Mouse (Mus musculus) hindlimb bud, embryonic 11.5 days (tissue): ENCODE measurements around the gene Tead1.

Experiments
- DNase-seq: peaks from one replicate; pipeline ENCODE4 v3.0.0-alpha.2; 2012; ENCODE audit warnings: low read depth, low spot score; ENCODE audit errors: extremely low spot score

The Tead1 gene

DNA sequence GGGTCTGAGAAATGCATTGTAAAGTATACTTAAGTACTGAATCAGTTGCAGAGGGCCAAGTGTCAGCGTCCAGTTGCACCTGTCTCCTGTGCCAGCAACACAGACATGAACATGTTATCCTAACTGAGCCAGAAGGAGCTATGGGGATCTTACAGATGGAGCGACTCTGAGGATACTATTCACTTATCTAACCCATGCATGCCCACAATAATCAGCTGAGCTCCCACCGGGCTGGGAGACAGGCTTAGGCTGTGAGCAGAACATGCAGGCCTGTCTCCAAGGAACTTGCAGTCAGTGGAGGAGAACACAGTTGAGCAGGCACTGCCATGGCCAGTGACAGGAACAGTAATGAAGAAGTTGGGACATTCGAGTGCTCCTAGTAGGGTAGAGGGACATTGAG, 42.7 kb downstream of the Tead1 start:
- DNase-seq = no peak

DNA sequence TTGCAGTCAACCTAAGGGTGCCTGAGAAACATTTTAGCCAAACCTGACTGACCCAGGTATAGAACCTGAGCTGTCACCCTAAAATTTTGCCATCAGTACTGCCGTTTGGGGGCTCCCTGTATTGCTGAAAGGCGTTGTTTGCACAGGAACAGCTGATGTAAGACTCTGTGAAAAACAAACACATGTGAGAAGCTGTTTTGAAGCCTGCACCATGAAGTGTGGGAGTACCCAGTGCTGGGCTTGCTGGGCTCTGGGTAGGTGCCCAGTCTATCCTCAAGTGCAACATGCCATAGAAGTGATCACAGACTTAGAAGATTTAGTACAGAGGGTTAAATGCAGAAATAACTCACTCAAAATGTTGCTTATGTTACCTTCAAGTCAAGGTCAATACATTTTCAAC, 49.3 kb downstream of the Tead1 start:
- no peak for DNase-seq

- no peak for DNase-seq
Observed at GRCm38 (mm10) chr7:112730209-112730608, 51.1 kb downstream of the Tead1 start.

DNA sequence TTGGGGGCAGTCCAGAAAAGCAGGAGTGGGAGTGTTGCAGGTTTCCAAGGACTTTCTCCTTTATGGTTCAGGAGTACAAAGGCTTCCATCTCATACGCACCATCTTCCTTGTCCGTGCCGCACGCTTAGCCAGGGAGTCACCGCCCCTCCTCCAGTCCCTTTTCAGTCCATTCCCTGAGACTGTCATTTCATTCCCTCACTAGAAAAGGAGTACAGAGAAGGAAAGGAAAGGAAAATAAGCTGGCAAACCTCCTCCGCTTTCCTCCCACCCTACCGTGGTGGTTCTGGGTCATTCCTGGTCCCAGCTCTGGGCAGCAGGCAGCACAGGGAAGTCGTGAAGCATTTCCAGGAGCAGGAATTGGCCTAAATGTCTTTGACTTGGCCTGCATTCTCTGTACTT, 52.5 kb downstream of the Tead1 start:
- DNase-seq = no peak

DNA sequence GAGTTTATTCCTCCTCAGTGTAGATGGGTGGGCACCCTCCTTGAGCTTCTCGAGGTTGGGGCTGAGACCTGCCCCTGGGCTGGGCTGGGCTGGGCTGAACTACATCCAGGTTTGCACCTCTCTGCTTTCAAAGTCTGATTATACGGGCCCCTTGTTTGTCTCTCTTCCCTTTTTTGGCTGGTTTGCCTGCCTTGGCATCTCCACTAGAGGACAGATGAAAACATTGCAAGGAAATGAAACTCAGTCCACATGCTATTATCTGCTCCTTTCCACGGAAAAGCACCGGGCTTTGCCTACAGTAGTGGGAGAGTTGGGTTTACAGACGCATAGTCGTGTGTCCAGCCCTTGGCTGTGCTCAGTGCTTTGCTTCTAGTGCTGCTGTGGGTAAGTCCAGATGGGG, 60.1 kb downstream of the Tead1 start:
- no peak for DNase-seq

DNA sequence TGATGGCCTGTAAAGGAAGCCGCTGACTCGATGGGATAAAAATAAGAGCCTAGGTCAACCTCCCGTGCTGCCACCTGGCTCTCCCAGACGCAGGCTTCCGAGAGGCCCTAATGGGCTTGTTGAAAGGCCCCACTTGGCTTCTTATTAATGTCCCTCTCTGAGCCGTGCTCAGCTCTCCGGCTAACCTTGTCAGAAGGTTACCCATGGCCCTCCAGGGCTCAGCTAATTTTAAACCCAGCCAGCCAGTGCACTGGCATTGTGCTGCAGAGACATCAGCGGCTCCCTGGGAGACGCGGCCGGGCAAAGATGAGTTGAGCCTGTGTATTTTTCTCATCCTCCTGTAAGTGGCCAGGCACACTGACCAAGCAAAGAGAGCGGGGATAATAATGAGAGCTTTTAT, 62.7 kb downstream of the Tead1 start:
- DNase-seq = peak; percentile 61

DNA sequence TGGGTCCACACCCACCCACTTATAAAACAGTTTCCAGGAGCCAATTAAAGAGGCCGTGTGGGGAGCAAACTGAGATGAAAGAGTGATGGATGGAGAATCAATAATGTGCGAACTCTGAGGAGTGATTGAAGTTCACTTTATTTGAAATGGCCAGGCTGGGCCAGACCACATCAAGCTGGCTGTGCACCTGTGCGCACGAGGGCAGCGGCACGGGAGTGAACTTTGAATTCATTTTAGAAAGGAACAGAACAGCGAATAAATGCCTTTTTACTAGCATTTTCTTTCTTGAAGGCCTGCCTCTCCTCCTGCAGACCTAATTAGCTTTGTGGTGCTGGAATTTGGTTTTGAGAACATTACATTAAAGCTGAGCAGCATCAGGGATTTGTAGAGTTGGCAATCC, 63.9 kb downstream of the Tead1 start:
- DNase-seq = no peak

- peak; percentile 47 for DNase-seq
Observed at GRCm38 (mm10) chr7:112743621-112744395, 64.7 kb downstream of the Tead1 start.

GRCm38 (mm10) chr7:112747187-112747586, 68.1 kb downstream of the Tead1 start:
- DNase-seq = no peak

- DNase-seq = no peak
Observed at GRCm38 (mm10) chr7:112747836-112748235, 68.7 kb downstream of the Tead1 start.

DNA sequence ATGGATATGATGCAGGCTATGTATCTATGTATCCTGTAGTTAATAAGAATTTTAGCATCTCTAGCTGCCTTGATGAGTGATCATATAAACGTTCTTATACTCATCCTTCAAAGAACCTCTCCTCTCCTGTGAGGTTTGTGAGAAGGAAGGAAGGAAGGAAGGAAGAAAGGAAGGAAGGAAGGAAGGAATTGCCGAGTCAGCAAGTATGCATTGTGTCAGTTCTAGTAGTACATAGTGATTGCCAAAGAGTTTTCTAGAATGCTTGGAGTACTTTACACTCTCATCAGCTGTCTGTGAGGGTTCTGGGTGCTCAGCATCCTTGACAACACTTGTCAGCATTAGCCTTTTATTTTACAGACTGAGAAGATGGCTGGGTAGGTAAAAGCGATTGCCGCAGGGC, 69.2 kb downstream of the Tead1 start:
- DNase-seq = no peak

DNA sequence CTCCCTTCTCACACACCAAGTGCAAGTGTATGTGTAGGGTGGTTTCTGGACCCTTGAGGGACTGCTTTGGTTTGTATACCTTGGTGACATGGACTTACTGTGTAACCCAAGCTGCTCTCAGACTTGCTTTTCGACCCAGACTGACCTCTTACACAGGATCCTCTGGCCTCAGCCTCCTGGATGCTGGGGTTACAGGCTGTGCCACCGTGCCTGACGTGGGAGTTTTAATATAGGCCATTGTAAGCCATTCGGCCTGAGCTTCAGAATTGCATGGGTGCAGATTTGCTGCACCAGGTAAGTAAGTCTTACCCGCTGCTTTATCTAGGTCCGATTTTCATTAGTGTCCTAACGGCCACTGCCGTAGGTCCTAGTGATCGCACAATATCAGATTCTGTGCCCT, 71.0 kb downstream of the Tead1 start:
- no peak for DNase-seq

GRCm38 (mm10) chr7:112752311-112752710, 73.2 kb downstream of the Tead1 start:
- DNase-seq = no peak

GRCm38 (mm10) chr7:112753314-112753713, 74.2 kb downstream of the Tead1 start:
- no peak for DNase-seq

GRCm38 (mm10) chr7:112759359-112759975, 80.3 kb downstream of the Tead1 start:
- no peak for DNase-seq

DNA sequence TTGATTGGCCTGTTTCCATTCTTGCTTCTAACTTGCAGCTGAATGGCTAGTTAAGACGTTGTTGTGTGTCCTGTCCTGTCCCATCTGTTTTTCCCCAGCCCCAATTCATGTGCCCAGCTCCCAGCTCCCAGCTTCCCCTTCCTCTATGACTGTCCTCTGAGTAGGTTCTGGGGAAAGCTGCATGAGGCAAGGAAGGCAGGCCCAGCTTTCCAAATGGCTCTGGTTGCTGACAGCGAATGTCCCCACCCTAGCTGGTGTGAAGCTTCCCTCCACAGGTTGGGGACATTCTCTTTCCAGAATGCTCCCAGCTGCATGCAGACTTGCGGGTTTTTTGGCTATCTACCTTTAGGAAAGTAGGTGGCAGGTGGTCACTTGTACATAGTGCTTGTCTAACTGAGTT, 81.2 kb downstream of the Tead1 start:
- no peak for DNase-seq

DNA sequence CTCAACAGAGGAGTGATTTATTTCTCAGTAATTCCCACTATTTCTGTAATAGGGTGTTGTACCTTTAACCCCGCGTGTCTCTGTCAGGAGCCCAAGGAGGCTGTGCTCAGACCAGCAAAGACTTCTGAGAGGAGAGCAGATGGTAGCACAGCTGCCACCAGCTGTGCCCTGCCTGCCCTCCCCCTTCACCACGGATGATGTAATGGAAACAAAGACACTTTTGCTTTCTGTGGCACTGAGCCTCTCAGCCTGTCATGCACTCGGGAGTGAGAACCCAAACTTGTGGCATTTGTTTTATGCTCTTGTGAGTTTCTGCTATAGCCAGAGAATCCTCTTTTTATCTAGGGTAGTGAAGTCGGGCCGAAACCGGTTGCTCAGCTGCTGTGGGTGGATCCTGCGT, 81.7 kb downstream of the Tead1 start:
- DNase-seq = no peak

- DNase-seq = no peak
Observed at GRCm38 (mm10) chr7:112762870-112763269, 83.8 kb downstream of the Tead1 start.

- DNase-seq = no peak
Observed at GRCm38 (mm10) chr7:112763513-112763912, 84.4 kb downstream of the Tead1 start.

DNA sequence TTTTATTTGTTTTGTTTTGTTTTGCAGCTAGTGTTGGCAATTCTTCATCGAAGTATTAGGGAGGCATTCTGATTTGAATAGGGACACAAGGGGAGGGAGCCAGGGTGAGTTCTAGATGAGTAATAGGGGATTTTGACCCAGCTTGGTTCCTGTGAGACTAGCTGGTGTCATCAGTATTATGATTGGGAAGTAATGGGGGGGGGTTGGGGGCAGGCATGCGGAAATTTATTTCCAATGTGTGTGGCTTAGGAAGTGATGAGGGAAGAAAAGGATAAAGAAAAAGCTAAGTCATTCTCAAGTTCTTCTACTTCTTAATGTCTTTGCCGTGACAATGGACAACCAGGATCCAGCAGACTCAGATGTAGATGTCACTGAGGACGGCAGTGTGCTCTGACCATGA, 85.8 kb downstream of the Tead1 start:
- no peak for DNase-seq

- no peak for DNase-seq
Observed at GRCm38 (mm10) chr7:112769866-112770265, 90.7 kb downstream of the Tead1 start.

- no peak for DNase-seq
Observed at GRCm38 (mm10) chr7:112771461-112771860, 92.3 kb downstream of the Tead1 start.

- DNase-seq = no peak
Observed at GRCm38 (mm10) chr7:112772777-112773176, 93.7 kb downstream of the Tead1 start.
